8 mouse cellular contexts compared by ENCODE assay signal in the genomic region with DNA sequence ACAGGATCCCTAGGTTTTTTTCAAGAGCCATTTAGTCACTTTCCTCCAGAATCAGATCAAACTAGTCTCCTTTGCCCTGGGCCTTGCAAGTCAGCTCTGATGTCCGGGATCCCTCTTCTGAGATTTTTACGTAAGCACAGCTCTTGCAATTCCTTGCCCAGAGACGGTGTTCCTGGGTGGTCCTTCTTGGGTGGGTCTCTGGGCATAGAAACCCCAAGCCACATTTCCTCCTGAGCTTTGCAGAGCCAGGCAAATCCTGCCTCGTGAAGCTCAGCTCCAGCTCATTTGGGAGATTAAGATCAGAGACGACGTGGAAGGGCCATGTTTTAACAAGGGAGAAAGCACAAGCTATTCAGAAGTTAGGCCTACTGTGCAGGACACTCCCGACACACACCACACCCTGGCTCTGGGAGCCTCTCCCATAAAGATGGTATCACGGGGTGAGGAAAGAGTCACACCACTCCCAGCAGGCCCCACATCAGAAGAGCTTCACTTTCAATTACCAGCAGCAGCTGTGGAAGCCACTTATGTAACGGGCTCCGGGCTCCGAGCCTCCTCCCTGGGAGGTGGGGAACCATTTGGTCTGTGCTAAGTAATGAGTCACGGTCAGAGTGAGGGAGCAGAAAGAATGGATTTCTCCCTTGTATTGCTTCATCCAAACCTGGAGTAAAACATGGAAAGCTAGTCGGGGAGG.
DNase-seq lines count a peak whose midpoint lies in the region; ATAC-seq lines count a peak whose summit lies in the region.

No protein-coding gene starts in this region.

- no peaks in the 10 kb centered on the region for H3K36me3 ChIP-seq in embryonic facial prominence, embryonic 11.5 days (replicated peaks; ENCODE audit: control insufficient read depth, insufficient read depth, low read depth, low read length)
- H3K36me3 ChIP-seq in heart, embryonic 10.5 days: no peaks in the 10 kb centered on the region
- H3K36me3 ChIP-seq in kidney, embryonic 16.5 days (ENCODE audit: insufficient read depth, low read length): no peaks in the 10 kb centered on the region

- H3K4me1 ChIP-seq in embryonic facial prominence, embryonic 11.5 days (ENCODE audit: control insufficient read depth, insufficient read depth, low read length): no peaks in the 10 kb centered on the region
- peaks cover 11% of the 10 kb centered on the region for H3K4me1 ChIP-seq in heart, embryonic 10.5 days
- peaks cover 2% of the 10 kb centered on the region for H3K4me1 ChIP-seq in kidney, embryonic 16.5 days (ENCODE audit: insufficient read depth, low read length)

- H3K9me3 ChIP-seq in embryonic facial prominence, embryonic 11.5 days (replicated peaks; ENCODE audit: control insufficient read depth, low read length): no peaks in the 10 kb centered on the region
- H3K9me3 ChIP-seq in heart, embryonic 10.5 days: no peaks in the 10 kb centered on the region
- H3K9me3 ChIP-seq in kidney, embryonic 16.5 days (ENCODE audit: low read length): no peaks in the 10 kb centered on the region

- no peak overlapping the region for H3K9ac ChIP-seq in embryonic facial prominence, embryonic 11.5 days (replicated peaks; ENCODE audit: low read length)
- no peak overlapping the region for H3K9ac ChIP-seq in kidney, embryonic 16.5 days (replicated peaks; ENCODE audit: low read length)

- ATAC-seq in cerebellum, adult (ENCODE audit: insufficient number of reproducible peaks, low FRiP score, low TSS enrichment): peak; percentile 83
- peak; percentile 65 for ATAC-seq in embryonic facial prominence, embryonic 11.5 days (replicated peaks; ENCODE audit: insufficient number of reproducible peaks, low FRiP score, low TSS enrichment, low read depth)
- no peak; the same call in 1 of the 2 replicates for ATAC-seq in kidney, embryonic 16.5 days (ENCODE audit: low FRiP score, low TSS enrichment)

- no peaks in the 10 kb centered on the region for H3K27me3 ChIP-seq in embryonic facial prominence, embryonic 11.5 days (ENCODE audit: control insufficient read depth, insufficient read depth, low read length)
- no peaks in the 10 kb centered on the region for H3K27me3 ChIP-seq in heart, embryonic 10.5 days (ENCODE audit: insufficient read depth, poor library complexity, severe bottlenecking)
- H3K27me3 ChIP-seq in kidney, embryonic 16.5 days (ENCODE audit: insufficient read depth, low read length): no peaks in the 10 kb centered on the region

- WGBS in embryonic facial prominence, embryonic 11.5 days: 22% methylated on average over 13 of the region's 13 CpGs
- 17% methylated on average over 13 of the region's 13 CpGs for WGBS in heart, embryonic 10.5 days
- WGBS in kidney, embryonic 16.5 days: 26% methylated on average over 13 of the region's 13 CpGs

- H3K4me2 ChIP-seq in embryonic facial prominence, embryonic 11.5 days (ENCODE audit: low read depth, low read length): no peak overlapping the region
- no peak overlapping the region for H3K4me2 ChIP-seq in kidney, embryonic 16.5 days (replicated peaks; ENCODE audit: low read depth, low read length)

- no peak overlapping the region for H3K27ac ChIP-seq in embryonic facial prominence, embryonic 11.5 days (replicated peaks; ENCODE audit: low read depth, low read length)
- 0 out of 2 replicates have a peak overlapping the region, but pooled peaks have one; percentile 48 for H3K27ac ChIP-seq in heart, embryonic 10.5 days
- peak overlapping the region; percentile 4; the same call in 1 of the 2 replicates for H3K27ac ChIP-seq in kidney, embryonic 16.5 days (ENCODE audit: low read length)

- no peak overlapping the region for H3K4me3 ChIP-seq in embryonic facial prominence, embryonic 11.5 days (ENCODE audit: low read depth, low read length)
- H3K4me3 ChIP-seq in heart, embryonic 10.5 days: no peak overlapping the region
- no peak overlapping the region for H3K4me3 ChIP-seq in kidney, embryonic 16.5 days (ENCODE audit: low read length)

- DNase-seq in cerebellum, postnatal 4 days (ENCODE audit: low spot score in 2 of 2): no peak
- peak; percentile 65 for DNase-seq in embryonic facial prominence, embryonic 11.5 days (ENCODE audit: low spot score)
- DNase-seq in heart, embryonic 10.5 days (ENCODE audit: low spot score): no peak
- DNase-seq in lung, adult 18-20 months: peak; percentile 69 to 76
- DNase-seq in ovary, postnatal 14 days (ENCODE audit: low spot score): peak; percentile 38
- no peak for DNase-seq in spleen, postnatal 10 days (ENCODE audit: low spot score in 2 of 2)

Comparison
In these comparisons a context has a peak if more than half of its experiments do, and no peak if none do; other contexts are left out.
1. DNase-seq: peak in embryonic facial prominence, embryonic 11.5 days (single experiment), lung, adult 18-20 months (2 of 2) and ovary, postnatal 14 days (single experiment); none in cerebellum, postnatal 4 days (0 of 2), heart, embryonic 10.5 days (single experiment) and spleen, postnatal 10 days (0 of 2).